Mouse (Mus musculus) left cerebral cortex, adult 18-20 months (tissue): ENCODE measurements around the gene Slc38a3. TPM values are rescaled to one million over a fixed set of nuclear protein-coding genes. Genes with fewer than 3 reads are reported as not detected.
A peak's percentile ranks its signal among the peaks of the same experiment; 100 is the strongest.

Experiments
- DNase-seq, 2 experiments: peaks; one replicate each; pipeline ENCODE4 v3.0.0; 2021 to 2022; ENCODE audit warnings: low spot score in 2 of 2, mixed read lengths in 1 of 2
- long read RNA-seq, 2 experiments: library from polyadenylated mRNA; stranded (forward); transcript quantifications; one replicate each; pipeline ENCODE4 v2.0.0; 2021
- total RNA-seq, 2 experiments: library from RNA; stranded (reverse); gene quantifications; 2 replicates each; pipeline ENCODE4 v1.2.3; 2021

The Slc38a3 gene
- total RNA-seq, result 10 to 100 TPM; 66.6 to 84.4 TPM
- long read RNA-seq, experiment 1, transcript Slc38a3-209 (16 exons, 2,463 nt), result major isoform, 28 of 39 reads
- long read RNA-seq, experiment 1, partial matches to known transcripts, result 4 of 39 reads
- long read RNA-seq, experiment 1, other reads (novel, unspliced or antisense), result 6 of 39 reads
- long read RNA-seq, experiment 2, transcript Slc38a3-209 (16 exons, 2,463 nt), result major isoform, 16 of 34 reads
- long read RNA-seq, experiment 2, partial matches to known transcripts, result 12 of 34 reads
- long read RNA-seq, experiment 2, other reads (novel, unspliced or antisense), result 2 of 34 reads

GRCm38 (mm10) chr9:107669480-107669945 is at the start of gene Slc38a3:
Gene Slc38a3, minus strand, starts transcription at chr9:107669530.
- no peak for DNase-seq

- DNase-seq, result no peak
These were observed 47.6 kb upstream of the Slc38a3 start for GRCm38 (mm10) chr9:107716951-107717350.

GRCm38 (mm10) chr9:107715632-107716031 is 46.3 kb upstream of the Slc38a3 start:
- no peak for DNase-seq

GRCm38 (mm10) chr9:107714221-107714952 is 45.1 kb upstream of the Slc38a3 start:
- no peak for DNase-seq

GRCm38 (mm10) chr9:107709697-107710483 is 40.6 kb upstream of the Slc38a3 start, which contains the start of gene Sema3f:
Gene Sema3f, minus strand, starts transcription at chr9:107710475.
- peak; percentile 44 to 60 for DNase-seq

GRCm38 (mm10) chr9:107709096-107709696 is 39.9 kb upstream of the Slc38a3 start:
- no peak for DNase-seq

GRCm38 (mm10) chr9:107708439-107709095 is 39.2 kb upstream of the Slc38a3 start:
- no peak for DNase-seq

GRCm38 (mm10) chr9:107707701-107708438 is 38.5 kb upstream of the Slc38a3 start:
- DNase-seq, result no peak

- DNase-seq, result no peak
These were observed 37.5 kb upstream of the Slc38a3 start for GRCm38 (mm10) chr9:107706781-107707211.

GRCm38 (mm10) chr9:107703337-107704122 is 34.2 kb upstream of the Slc38a3 start:
- no peak for DNase-seq

GRCm38 (mm10) chr9:107702606-107703185 is 33.4 kb upstream of the Slc38a3 start:
- DNase-seq, result no peak

GRCm38 (mm10) chr9:107701594-107701993 is 32.3 kb upstream of the Slc38a3 start:
- DNase-seq, result peak; percentile 79 to 80

- DNase-seq, result peak; percentile 49 to 55
These were observed 30.8 kb upstream of the Slc38a3 start for GRCm38 (mm10) chr9:107700114-107700571.

- DNase-seq, result no peak
These were observed 30.1 kb upstream of the Slc38a3 start for GRCm38 (mm10) chr9:107699376-107699980.

GRCm38 (mm10) chr9:107698611-107699190 is 29.4 kb upstream of the Slc38a3 start:
- DNase-seq, result no peak

GRCm38 (mm10) chr9:107697811-107698521 is 28.6 kb upstream of the Slc38a3 start:
- DNase-seq, result no peak
